Mouse (Mus musculus) liver, embryonic 13.5 days (tissue): ENCODE measurements around the gene Sipa1l2. TPM values are rescaled to one million over a fixed set of nuclear protein-coding genes. Genes with fewer than 3 reads are reported as not detected.

Source experiments
- ATAC-seq: fragments of 200-750 bp; cut with Nextera tagmentation; 2 replicates; pipeline ENCODE4 v1.8.0; 2017; ENCODE audit warnings: low read depth, mild to moderate bottlenecking, moderate number of reproducible peaks, moderate library complexity
- DNase-seq: peaks from one replicate; pipeline ENCODE4 v3.0.0; 2022
- H3K27ac ChIP-seq: fragments of 300-500 bp; sonication (generic); 2 replicates; pipeline ENCODE4 v1.5.1; 2015; ENCODE audit warnings: moderate library complexity, mild to moderate bottlenecking, inconsistent platforms
- H3K27me3 ChIP-seq: fragments of 300-500 bp; sonication (generic); 2 replicates; pipeline ENCODE4 v1.6.1; 2015; ENCODE audit warnings: mild to moderate bottlenecking, inconsistent platforms
- H3K36me3 ChIP-seq: fragments of 300-500 bp; sonication (generic); 2 replicates; pipeline ENCODE4 v1.6.1; 2015; ENCODE audit warnings: mild to moderate bottlenecking, inconsistent platforms
- H3K4me1 ChIP-seq: fragments of 300-500 bp; sonication (generic); replicated peaks from 2 replicates; pipeline ENCODE4 v1.6.1; 2015; ENCODE audit warnings: inconsistent platforms
- H3K4me2 ChIP-seq: fragments of 300-500 bp; sonication (generic); 2 replicates; pipeline ENCODE4 v1.6.1; 2015; ENCODE audit warnings: inconsistent platforms, mild to moderate bottlenecking, moderate library complexity
- H3K4me3 ChIP-seq: fragments of 300-500 bp; sonication (generic); replicated peaks from 2 replicates; pipeline ENCODE4 v1.5.1; 2015; ENCODE audit warnings: mild to moderate bottlenecking, inconsistent platforms
- H3K9ac ChIP-seq: fragments of 300-500 bp; sonication (generic); 2 replicates; pipeline ENCODE4 v1.6.1; 2015; ENCODE audit warnings: mild to moderate bottlenecking, inconsistent platforms
- H3K9me3 ChIP-seq: fragments of 300-500 bp; sonication (generic); replicated peaks from 2 replicates; pipeline ENCODE4 v1.6.1; 2016; ENCODE audit warnings: inconsistent platforms
- WGBS: fragments of 180-500 bp; shearing (Covaris S2); methylation state at CpG from one replicate; pipeline ENCODE4 v1.1.7; 2015; ENCODE audit not compliant: insufficient replicate concordance; 5-methylcytosine and 5-hydroxymethylcytosine counted together
- polyA plus RNA-seq: library from polyadenylated mRNA; unstranded; fragments of >200 nt; fragmentation: Nextera tagmentation; extraction: Ambion mirVana; gene quantifications from 2 replicates; pipeline ENCODE4 v1.2.1, GENCODE M21; 2015

The Sipa1l2 gene
- polyA plus RNA-seq, 1 experiment from 2014 or later: 0.70 TPM

DNA sequence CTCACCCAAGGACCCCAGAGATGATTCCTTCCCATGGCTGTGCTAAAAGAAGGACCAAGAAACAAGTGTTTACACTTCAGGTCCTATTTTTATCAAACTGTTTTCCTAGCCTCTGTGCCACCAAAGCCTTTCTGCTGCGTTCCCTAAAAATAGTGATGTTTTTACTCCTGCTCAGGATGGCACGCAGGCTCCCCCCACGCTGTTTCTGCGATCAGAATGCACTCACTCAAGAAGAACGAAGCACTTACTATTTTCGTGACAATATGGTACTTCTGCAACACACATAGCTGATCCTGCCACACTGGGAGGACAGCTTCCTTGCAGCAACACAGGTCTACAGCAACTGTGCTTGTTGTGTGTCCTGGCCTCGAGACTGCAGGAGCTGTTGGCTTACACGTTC lies 62.3 kb downstream of the Sipa1l2 start:
- H3K27me3 ChIP-seq: no peaks in the 10 kb centered on the region
- H3K9me3 ChIP-seq: no peaks in the 10 kb centered on the region
- DNase-seq (no peak), ATAC-seq (no peak)
- H3K4me3 ChIP-seq: no peak overlapping the region
- H3K4me1 ChIP-seq: peaks cover 12% of the 10 kb centered on the region
- H3K4me2 ChIP-seq: no peak overlapping the region
- no peaks in the 10 kb centered on the region for H3K36me3 ChIP-seq
- H3K9ac ChIP-seq: no peak overlapping the region
- no peak overlapping the region for H3K27ac ChIP-seq
- 62% methylated on average over 8 of the region's 8 CpGs for WGBS

- Histone ChIP-seq H3K4me3 (no peak overlapping the region), H3K36me3 (no peaks in the 10 kb centered on the region), H3K9ac (no peak overlapping the region), H3K27ac (no peak overlapping the region), H3K27me3 (no peaks in the 10 kb centered on the region), H3K4me2 (no peak overlapping the region), H3K9me3 (no peaks in the 10 kb centered on the region), H3K4me1 (peaks cover 12% of the 10 kb centered on the region)
- no peak for DNase-seq
- WGBS: 38% methylated on average over 6 of the region's 6 CpGs
- peak; percentile 60 for ATAC-seq
Observed at GRCm38 (mm10) chr8:125504605-125505257, 64.9 kb downstream of the Sipa1l2 start.

- Histone ChIP-seq H3K4me1 (peaks cover 12% of the 10 kb centered on the region), H3K4me2 (no peak overlapping the region), H3K36me3 (no peaks in the 10 kb centered on the region), H3K9me3 (no peaks in the 10 kb centered on the region), H3K4me3 (no peak overlapping the region), H3K27ac (no peak overlapping the region), H3K27me3 (no peaks in the 10 kb centered on the region), H3K9ac (no peak overlapping the region)
- no peak for DNase-seq
- 63% methylated on average over 8 of the region's 8 CpGs for WGBS
- ATAC-seq: no peak
Observed at GRCm38 (mm10) chr8:125503808-125504207, 65.8 kb downstream of the Sipa1l2 start.

DNA sequence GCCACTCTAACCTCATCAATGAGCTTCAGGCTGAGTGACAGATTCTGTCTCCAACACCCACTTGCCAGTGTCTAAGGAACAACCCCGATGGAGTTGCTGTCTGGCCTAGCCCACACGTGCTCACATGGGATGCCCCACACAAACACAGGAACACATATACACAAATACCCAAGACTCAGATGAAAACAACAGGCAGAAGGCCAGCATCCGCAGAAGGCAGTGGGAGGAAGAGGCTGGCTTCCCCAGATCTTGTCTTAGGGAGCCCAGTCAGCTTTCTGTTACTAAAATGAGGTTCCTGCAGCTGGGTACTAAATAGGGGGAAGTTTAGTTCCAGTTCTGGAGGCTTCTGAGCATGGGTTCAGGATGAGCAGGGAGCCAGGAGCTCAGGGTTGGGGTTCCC lies 66.8 kb downstream of the Sipa1l2 start:
- H3K9me3 ChIP-seq: no peaks in the 10 kb centered on the region
- no peak overlapping the region for H3K9ac ChIP-seq
- no peaks in the 10 kb centered on the region for H3K27me3 ChIP-seq
- peaks cover 17% of the 10 kb centered on the region for H3K4me1 ChIP-seq
- ATAC-seq: no peak
- DNase-seq: no peak
- no peak overlapping the region for H3K27ac ChIP-seq
- H3K4me3 ChIP-seq: no peak overlapping the region
- no peak overlapping the region for H3K4me2 ChIP-seq
- WGBS: 56% methylated on average over 3 of the region's 3 CpGs
- H3K36me3 ChIP-seq: no peaks in the 10 kb centered on the region

DNA sequence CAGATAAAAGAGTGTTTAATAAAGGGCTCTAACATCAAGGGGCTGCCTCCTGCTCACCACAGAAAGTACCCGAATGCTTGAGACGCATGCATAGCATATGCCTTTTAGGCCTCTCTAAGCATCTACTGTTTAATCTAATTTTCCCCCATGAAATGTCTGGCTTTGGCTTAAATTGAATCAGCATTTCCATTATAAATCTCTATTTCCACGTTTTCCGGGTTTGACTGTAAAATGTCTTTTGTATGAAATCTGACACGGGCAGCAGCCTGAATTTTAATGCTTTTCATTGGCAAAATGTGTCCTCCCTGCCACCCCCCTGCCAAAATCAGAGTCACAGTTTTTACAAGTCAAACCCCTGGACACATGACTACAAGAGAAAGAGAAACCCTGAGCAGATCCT lies 69.6 kb downstream of the Sipa1l2 start:
- DNase-seq (no peak), ATAC-seq (no peak)
- Histone ChIP-seq H3K9ac (no peak overlapping the region), H3K4me1 (peaks cover 14% of the 10 kb centered on the region), H3K27me3 (no peaks in the 10 kb centered on the region), H3K4me3 (no peak overlapping the region), H3K36me3 (no peaks in the 10 kb centered on the region), H3K4me2 (no peak overlapping the region), H3K27ac (no peak overlapping the region), H3K9me3 (no peaks in the 10 kb centered on the region)
- 69% methylated on average over 5 of the region's 5 CpGs for WGBS

DNA sequence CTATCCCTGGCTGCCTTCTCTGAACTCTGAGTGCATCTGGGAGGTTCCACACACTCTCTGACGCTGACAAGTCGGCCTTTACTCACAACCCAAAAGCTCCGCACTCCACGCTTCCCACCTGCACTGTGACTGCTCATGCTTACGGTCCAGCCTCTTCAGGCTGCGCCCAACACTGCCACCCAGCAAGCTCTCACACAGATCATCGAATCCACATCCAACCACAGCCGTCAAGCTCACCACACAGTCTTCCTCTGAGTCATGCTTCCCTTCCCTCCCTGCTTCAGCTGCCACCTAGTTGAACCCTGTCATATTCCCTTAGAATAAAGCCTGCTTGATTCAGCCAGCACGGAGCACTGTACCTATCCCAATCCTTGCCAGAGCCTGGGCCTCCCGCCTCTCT lies 71.1 kb downstream of the Sipa1l2 start:
- WGBS: 42% methylated on average over 10 of the region's 10 CpGs

GRCm38 (mm10) chr8:125495545-125495944 lies 74.1 kb downstream of the Sipa1l2 start:
- 66% methylated on average over 2 of the region's 2 CpGs for WGBS
- Histone ChIP-seq H3K27ac (no peak overlapping the region), H3K4me2 (no peak overlapping the region), H3K4me3 (no peak overlapping the region), H3K9me3 (no peaks in the 10 kb centered on the region), H3K36me3 (no peaks in the 10 kb centered on the region), H3K9ac (no peak overlapping the region), H3K27me3 (no peaks in the 10 kb centered on the region), H3K4me1 (peaks cover 15% of the 10 kb centered on the region)
- DNase-seq (no peak), ATAC-seq (no peak)

More for the DNA sequence above, 71.1 kb downstream of the Sipa1l2 start:
- no peak overlapping the region for H3K27ac ChIP-seq
- ATAC-seq: no peak
- no peak for DNase-seq
- H3K36me3 ChIP-seq: no peaks in the 10 kb centered on the region
- H3K9me3 ChIP-seq: no peaks in the 10 kb centered on the region
- no peak overlapping the region for H3K4me2 ChIP-seq
- no peaks in the 10 kb centered on the region for H3K27me3 ChIP-seq
- peaks cover 12% of the 10 kb centered on the region for H3K4me1 ChIP-seq
- no peak overlapping the region for H3K9ac ChIP-seq
- no peak overlapping the region for H3K4me3 ChIP-seq

- H3K27ac ChIP-seq: no peak overlapping the region
- H3K4me3 ChIP-seq: no peak overlapping the region
- H3K9ac ChIP-seq: no peak overlapping the region
- DNase-seq (no peak), ATAC-seq (no peak)
- H3K36me3 ChIP-seq: no peaks in the 10 kb centered on the region
- no peaks in the 10 kb centered on the region for H3K9me3 ChIP-seq
- peaks cover 19% of the 10 kb centered on the region for H3K4me1 ChIP-seq
- no peak overlapping the region for H3K4me2 ChIP-seq
- 44% methylated on average over 6 of the region's 6 CpGs for WGBS
- H3K27me3 ChIP-seq: no peaks in the 10 kb centered on the region
Observed at GRCm38 (mm10) chr8:125493254-125493815, 76.3 kb downstream of the Sipa1l2 start.

GRCm38 (mm10) chr8:125492416-125492815 lies 77.2 kb downstream of the Sipa1l2 start:
- H3K9ac ChIP-seq: no peak overlapping the region
- no peak overlapping the region for H3K4me2 ChIP-seq
- no peaks in the 10 kb centered on the region for H3K27me3 ChIP-seq
- no peak for ATAC-seq
- H3K36me3 ChIP-seq: no peaks in the 10 kb centered on the region
- H3K4me1 ChIP-seq: peaks cover 18% of the 10 kb centered on the region
- H3K27ac ChIP-seq: no peak overlapping the region
- 56% methylated on average over 11 of the region's 11 CpGs for WGBS
- DNase-seq: no peak
- no peak overlapping the region for H3K4me3 ChIP-seq
- H3K9me3 ChIP-seq: no peaks in the 10 kb centered on the region

- ATAC-seq: no peak
- no peak overlapping the region for H3K9ac ChIP-seq
- no peak for DNase-seq
- H3K4me2 ChIP-seq: no peak overlapping the region
- no peak overlapping the region for H3K27ac ChIP-seq
- no peak overlapping the region for H3K4me3 ChIP-seq
- 22% methylated on average over 1 of the region's 1 CpGs for WGBS
- H3K36me3 ChIP-seq: no peaks in the 10 kb centered on the region
- no peaks in the 10 kb centered on the region; the same call in 1 of the 2 replicates for H3K9me3 ChIP-seq
- H3K27me3 ChIP-seq: no peaks in the 10 kb centered on the region
- H3K4me1 ChIP-seq: peaks cover 13% of the 10 kb centered on the region
Observed at GRCm38 (mm10) chr8:125488747-125489146, 80.9 kb downstream of the Sipa1l2 start.

DNA sequence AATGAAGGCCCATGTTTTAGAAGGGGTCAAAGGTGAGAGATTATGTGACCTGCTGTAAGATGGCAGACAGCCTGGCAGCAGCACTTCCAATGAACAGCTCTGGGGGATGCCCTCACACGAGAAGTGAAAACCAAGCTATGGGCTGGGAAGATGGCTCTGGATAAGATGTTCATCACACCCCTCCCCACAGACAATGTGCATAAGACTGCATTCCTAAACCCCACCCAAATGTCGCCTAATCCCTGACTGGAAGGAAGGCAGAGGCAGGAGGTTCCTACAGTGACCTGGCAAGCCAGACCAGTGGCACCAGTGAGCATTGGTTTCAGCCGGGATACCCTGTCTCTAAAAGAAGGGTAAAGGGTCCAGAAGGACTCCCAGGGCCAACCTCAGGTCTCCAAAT lies 83.9 kb downstream of the Sipa1l2 start:
- Histone ChIP-seq H3K4me1 (peaks cover 7% of the 10 kb centered on the region; the same call in 1 of the 2 replicates), H3K9ac (no peak overlapping the region), H3K27ac (no peak overlapping the region), H3K36me3 (peaks cover 6% of the 10 kb centered on the region; the same call in 1 of the 2 replicates), H3K9me3 (no peaks in the 10 kb centered on the region; the same call in 1 of the 2 replicates), H3K27me3 (no peaks in the 10 kb centered on the region), H3K4me3 (no peak overlapping the region), H3K4me2 (no peak overlapping the region)
- WGBS: 56% methylated on average over 3 of the region's 3 CpGs
- no peak for ATAC-seq
- DNase-seq: no peak
